Mouse (Mus musculus): ENCODE measurements at regions not wholly inside any gene's neighbourhood (a gene's known extent, or its start where the extent isn't known, plus 50 kb on each side); places are given as distances from the start of the nearest gene placed in this dataset.

DNA sequence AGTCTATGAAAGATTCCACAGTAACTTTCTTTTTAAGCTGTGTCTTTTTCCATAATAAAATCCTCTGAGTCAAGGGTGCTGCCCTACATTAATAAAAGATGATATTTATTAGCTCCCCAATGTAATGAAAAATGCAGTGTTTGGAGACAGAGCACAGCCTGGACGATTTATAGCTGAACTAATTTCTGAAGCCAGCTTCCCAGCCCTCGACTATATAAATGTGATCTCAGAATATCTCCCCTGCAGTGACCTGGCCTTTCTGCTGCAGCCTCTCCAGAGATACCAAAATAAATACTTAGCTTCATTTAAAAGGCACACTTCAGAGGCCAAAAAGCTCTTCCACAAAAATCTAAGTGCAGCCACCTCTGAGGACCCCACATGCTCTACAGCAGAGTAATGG, 534.7 kb downstream of the Zfp619 start:
- Histone ChIP-seq H3K27ac (ENCODE audit: low read depth, low read length) (no peak overlapping the region), H3K4me2 (no peak overlapping the region), H3K9ac (ENCODE audit: low read depth, low read length) (no peak overlapping the region), H3K4me1 (ENCODE audit: control insufficient read depth, insufficient read depth, low read length) (no peaks in the 10 kb centered on the region), H3K27me3 (ENCODE audit: control insufficient read depth, insufficient read depth, low read length) (no peaks in the 10 kb centered on the region), H3K4me3 (ENCODE audit: low read depth, low read length) (no peak overlapping the region), H3K9me3 (replicated peaks; ENCODE audit: control insufficient read depth, low read length) (no peaks in the 10 kb centered on the region), H3K36me3 (ENCODE audit: control insufficient read depth, insufficient read depth, low read length) (no peaks in the 10 kb centered on the region)
- ATAC-seq (replicated peaks; ENCODE audit: insufficient number of reproducible peaks, low FRiP score, low TSS enrichment), result no peak
- WGBS (ENCODE audit: insufficient replicate concordance), result 65% methylated on average over 2 of the region's 2 CpGs

DNA sequence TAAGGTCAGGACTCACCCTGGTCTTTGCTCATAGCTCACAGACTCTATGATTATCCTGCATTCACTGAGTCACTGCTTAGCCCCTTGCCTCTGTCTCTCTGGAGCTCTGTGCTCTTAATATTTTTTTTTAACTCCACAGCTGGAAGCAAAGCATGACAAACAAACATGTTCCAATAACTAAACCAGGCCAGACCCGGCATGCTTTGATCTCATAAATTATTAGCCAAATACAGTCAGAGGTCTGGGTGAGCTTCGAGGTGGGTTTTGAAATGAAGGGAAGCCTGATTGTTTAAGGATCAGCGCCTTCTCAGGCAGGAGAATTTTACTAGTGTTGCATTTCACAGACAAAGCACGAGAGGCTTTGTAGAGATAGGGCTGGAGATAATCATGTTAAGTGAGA, 541.3 kb downstream of the Zfp619 start:
- Histone ChIP-seq H3K27ac (ENCODE audit: low read depth, low read length) (no peak overlapping the region), H3K9me3 (replicated peaks; ENCODE audit: control insufficient read depth, low read length) (no peaks in the 10 kb centered on the region), H3K4me1 (ENCODE audit: control insufficient read depth, insufficient read depth, low read length) (no peaks in the 10 kb centered on the region), H3K4me2 (no peak overlapping the region), H3K9ac (ENCODE audit: low read depth, low read length) (no peak overlapping the region), H3K4me3 (ENCODE audit: low read depth, low read length) (no peak overlapping the region), H3K27me3 (ENCODE audit: control insufficient read depth, insufficient read depth, low read length) (no peaks in the 10 kb centered on the region), H3K36me3 (ENCODE audit: control insufficient read depth, insufficient read depth, low read length) (no peaks in the 10 kb centered on the region)
- WGBS (ENCODE audit: insufficient replicate concordance), result 63% methylated on average over 4 of the region's 4 CpGs
- no peak for ATAC-seq (replicated peaks; ENCODE audit: insufficient number of reproducible peaks, low FRiP score, low TSS enrichment)

GRCm38 (mm10) chr7:40064631-40065030, 547.1 kb downstream of the Zfp619 start:
- no peaks in the 10 kb centered on the region for H3K36me3 ChIP-seq (ENCODE audit: control insufficient read depth, insufficient read depth, low read length)
- H3K9ac ChIP-seq (ENCODE audit: low read depth, low read length), result no peak overlapping the region
- H3K27me3 ChIP-seq (ENCODE audit: control insufficient read depth, insufficient read depth, low read length), result no peaks in the 10 kb centered on the region
- H3K9me3 ChIP-seq (replicated peaks; ENCODE audit: control insufficient read depth, low read length), result no peaks in the 10 kb centered on the region
- no peak for ATAC-seq (replicated peaks; ENCODE audit: insufficient number of reproducible peaks, low FRiP score, low TSS enrichment)
- no peak overlapping the region for H3K4me3 ChIP-seq (ENCODE audit: low read depth, low read length)
- no peak overlapping the region for H3K4me2 ChIP-seq
- no peaks in the 10 kb centered on the region for H3K4me1 ChIP-seq (ENCODE audit: control insufficient read depth, insufficient read depth, low read length)
- H3K27ac ChIP-seq (ENCODE audit: low read depth, low read length), result no peak overlapping the region
- 31% methylated on average over 2 of the region's 2 CpGs for WGBS (ENCODE audit: insufficient replicate concordance)

- Histone ChIP-seq H3K4me1 (ENCODE audit: control insufficient read depth, insufficient read depth, low read length) (no peaks in the 10 kb centered on the region), H3K36me3 (ENCODE audit: control insufficient read depth, insufficient read depth, low read length) (no peaks in the 10 kb centered on the region), H3K4me3 (ENCODE audit: low read depth, low read length) (no peak overlapping the region), H3K9me3 (replicated peaks; ENCODE audit: control insufficient read depth, low read length) (no peaks in the 10 kb centered on the region), H3K27ac (ENCODE audit: low read depth, low read length) (no peak overlapping the region), H3K9ac (ENCODE audit: low read depth, low read length) (no peak overlapping the region), H3K27me3 (ENCODE audit: control insufficient read depth, insufficient read depth, low read length) (no peaks in the 10 kb centered on the region), H3K4me2 (no peak overlapping the region)
- no peak for ATAC-seq (replicated peaks; ENCODE audit: insufficient number of reproducible peaks, low FRiP score, low TSS enrichment)
- 45% methylated on average over 6 of the region's 6 CpGs for WGBS (ENCODE audit: insufficient replicate concordance)
Observed at GRCm38 (mm10) chr7:40065526-40065925, 548.0 kb downstream of the Zfp619 start.

DNA sequence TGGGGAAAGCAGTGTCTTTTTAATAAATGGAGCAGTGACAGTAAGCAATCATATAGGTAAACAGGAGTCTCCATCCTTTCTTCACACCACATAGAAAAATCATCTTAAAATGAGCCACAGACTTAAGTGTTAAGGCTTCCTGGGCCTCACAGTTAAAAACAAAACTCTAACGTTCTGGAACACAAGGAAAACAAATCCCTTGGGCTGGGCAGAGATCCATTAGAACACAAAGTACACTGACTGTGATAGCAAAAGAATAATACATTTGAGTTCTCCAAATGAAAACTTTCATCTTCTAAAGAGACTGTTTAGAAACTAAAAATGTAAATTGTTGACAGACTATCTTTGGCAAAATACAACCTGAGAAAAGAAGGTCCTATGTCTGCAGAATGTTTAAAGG, 549.8 kb downstream of the Zfp619 start:
- 67% methylated on average over 1 of the region's 1 CpGs for WGBS (ENCODE audit: insufficient replicate concordance)
- no peaks in the 10 kb centered on the region for H3K4me1 ChIP-seq (ENCODE audit: control insufficient read depth, insufficient read depth, low read length)
- H3K9me3 ChIP-seq (replicated peaks; ENCODE audit: control insufficient read depth, low read length), result no peaks in the 10 kb centered on the region
- H3K4me3 ChIP-seq (ENCODE audit: low read depth, low read length), result no peak overlapping the region
- H3K4me2 ChIP-seq, result no peak overlapping the region
- H3K27ac ChIP-seq (ENCODE audit: low read depth, low read length), result no peak overlapping the region
- ATAC-seq (replicated peaks; ENCODE audit: insufficient number of reproducible peaks, low FRiP score, low TSS enrichment), result no peak
- H3K27me3 ChIP-seq (ENCODE audit: control insufficient read depth, insufficient read depth, low read length), result no peaks in the 10 kb centered on the region
- H3K36me3 ChIP-seq (ENCODE audit: control insufficient read depth, insufficient read depth, low read length), result no peaks in the 10 kb centered on the region
- no peak overlapping the region for H3K9ac ChIP-seq (ENCODE audit: low read depth, low read length)

GRCm38 (mm10) chr7:40071313-40071712, 553.7 kb downstream of the Zfp619 start:
- no peaks in the 10 kb centered on the region for H3K36me3 ChIP-seq (ENCODE audit: control insufficient read depth, insufficient read depth, low read length)
- 71% methylated on average over 2 of the region's 2 CpGs for WGBS (ENCODE audit: insufficient replicate concordance)
- no peak overlapping the region for H3K4me3 ChIP-seq (ENCODE audit: low read depth, low read length)
- H3K27me3 ChIP-seq (ENCODE audit: control insufficient read depth, insufficient read depth, low read length), result no peaks in the 10 kb centered on the region
- ATAC-seq (replicated peaks; ENCODE audit: insufficient number of reproducible peaks, low FRiP score, low TSS enrichment), result no peak
- H3K4me2 ChIP-seq, result no peak overlapping the region
- H3K9me3 ChIP-seq (replicated peaks; ENCODE audit: control insufficient read depth, low read length), result no peaks in the 10 kb centered on the region
- H3K27ac ChIP-seq (ENCODE audit: low read depth, low read length), result no peak overlapping the region
- no peaks in the 10 kb centered on the region for H3K4me1 ChIP-seq (ENCODE audit: control insufficient read depth, insufficient read depth, low read length)
- no peak overlapping the region for H3K9ac ChIP-seq (ENCODE audit: low read depth, low read length)

GRCm38 (mm10) chr7:40072478-40072877, 554.9 kb downstream of the Zfp619 start:
- no peaks in the 10 kb centered on the region for H3K9me3 ChIP-seq (replicated peaks; ENCODE audit: control insufficient read depth, low read length)
- no peaks in the 10 kb centered on the region for H3K27me3 ChIP-seq (ENCODE audit: control insufficient read depth, insufficient read depth, low read length)
- ATAC-seq (replicated peaks; ENCODE audit: insufficient number of reproducible peaks, low FRiP score, low TSS enrichment), result no peak
- H3K36me3 ChIP-seq (ENCODE audit: control insufficient read depth, insufficient read depth, low read length), result no peaks in the 10 kb centered on the region
- H3K4me3 ChIP-seq (ENCODE audit: low read depth, low read length), result no peak overlapping the region
- H3K4me2 ChIP-seq, result no peak overlapping the region
- WGBS (ENCODE audit: insufficient replicate concordance), result 69% methylated on average over 1 of the region's 1 CpGs
- H3K27ac ChIP-seq (ENCODE audit: low read depth, low read length), result no peak overlapping the region
- no peaks in the 10 kb centered on the region for H3K4me1 ChIP-seq (ENCODE audit: control insufficient read depth, insufficient read depth, low read length)
- H3K9ac ChIP-seq (ENCODE audit: low read depth, low read length), result no peak overlapping the region

- Histone ChIP-seq H3K9me3 (replicated peaks; ENCODE audit: control insufficient read depth, low read length) (no peaks in the 10 kb centered on the region), H3K4me2 (no peak overlapping the region), H3K27ac (ENCODE audit: low read depth, low read length) (no peak overlapping the region), H3K4me1 (ENCODE audit: control insufficient read depth, insufficient read depth, low read length) (no peaks in the 10 kb centered on the region), H3K9ac (ENCODE audit: low read depth, low read length) (no peak overlapping the region), H3K4me3 (ENCODE audit: low read depth, low read length) (no peak overlapping the region), H3K27me3 (ENCODE audit: control insufficient read depth, insufficient read depth, low read length) (no peaks in the 10 kb centered on the region), H3K36me3 (ENCODE audit: control insufficient read depth, insufficient read depth, low read length) (no peaks in the 10 kb centered on the region)
- ATAC-seq (replicated peaks; ENCODE audit: insufficient number of reproducible peaks, low FRiP score, low TSS enrichment), result no peak
- WGBS (ENCODE audit: insufficient replicate concordance), result 44% methylated on average over 2 of the region's 2 CpGs
Observed at GRCm38 (mm10) chr7:40086236-40086635, 568.7 kb downstream of the Zfp619 start.

DNA sequence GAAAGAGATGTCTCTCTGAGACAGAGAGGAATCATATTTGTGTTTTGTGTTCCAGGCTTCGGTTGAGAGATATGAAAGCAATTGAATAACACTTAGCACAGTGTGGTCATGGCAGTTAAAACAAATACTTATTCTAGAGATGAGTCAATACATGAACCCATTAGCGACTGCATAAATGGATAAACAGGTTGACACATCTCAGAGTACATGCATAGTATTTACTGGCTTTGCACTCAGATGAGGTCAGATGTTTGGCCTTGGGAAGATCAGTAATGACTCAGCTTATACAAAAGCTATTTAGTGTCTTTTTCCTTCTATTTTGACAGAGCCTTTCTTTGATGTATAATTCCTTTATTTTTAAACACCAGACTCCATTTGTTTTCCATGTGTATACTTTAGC, 579.5 kb downstream of the Zfp619 start:
- H3K36me3 ChIP-seq (ENCODE audit: control insufficient read depth, insufficient read depth, low read length), result no peaks in the 10 kb centered on the region
- H3K4me3 ChIP-seq (ENCODE audit: low read depth, low read length), result no peak overlapping the region
- H3K4me2 ChIP-seq, result no peak overlapping the region
- WGBS (ENCODE audit: insufficient replicate concordance), result 79% methylated on average over 2 of the region's 2 CpGs
- H3K9me3 ChIP-seq (replicated peaks; ENCODE audit: control insufficient read depth, low read length), result no peaks in the 10 kb centered on the region
- ATAC-seq (replicated peaks; ENCODE audit: insufficient number of reproducible peaks, low FRiP score, low TSS enrichment), result no peak
- no peak overlapping the region for H3K9ac ChIP-seq (ENCODE audit: low read depth, low read length)
- no peak overlapping the region for H3K27ac ChIP-seq (ENCODE audit: low read depth, low read length)
- H3K27me3 ChIP-seq (ENCODE audit: control insufficient read depth, insufficient read depth, low read length), result no peaks in the 10 kb centered on the region
- H3K4me1 ChIP-seq (ENCODE audit: control insufficient read depth, insufficient read depth, low read length), result no peaks in the 10 kb centered on the region

Data from heart, embryonic 11.5 days (tissue).